Mouse (Mus musculus) adrenal gland, postnatal 4 days (tissue): ENCODE data around the gene Ppp1r13b. TPM values are rescaled to one million over a fixed set of nuclear protein-coding genes. Genes with fewer than 3 reads are reported as not detected.

Source experiments
- DNase-seq, 2 experiments: peaks; one replicate each; pipeline ENCODE4 v3.0.0; 2021 to 2022; ENCODE audit warnings: low spot score in 2 of 2, mixed read lengths in 2 of 2
- total RNA-seq, 2 experiments: library from RNA; stranded (reverse); gene quantifications; 2 replicates each; pipeline ENCODE4 v1.2.3; 2021

The Ppp1r13b gene
- total RNA-seq, 2 experiments from 2014 or later, result 26.7 to 30.5 TPM

GRCm38 (mm10) chr12:111832643-111833042 is 75.3 kb downstream of the Ppp1r13b start:
- DNase-seq, result no peak

GRCm38 (mm10) chr12:111830375-111830774 is 77.5 kb downstream of the Ppp1r13b start:
- DNase-seq, result no peak

- no peak for DNase-seq
Measured at GRCm38 (mm10) chr12:111829954-111830353, 78.0 kb downstream of the Ppp1r13b start.

- no peak for DNase-seq
Measured at GRCm38 (mm10) chr12:111829447-111829846, 78.5 kb downstream of the Ppp1r13b start.

- no peak for DNase-seq
Measured at GRCm38 (mm10) chr12:111827556-111827955, 80.4 kb downstream of the Ppp1r13b start.

- no peak for DNase-seq
Measured at GRCm38 (mm10) chr12:111821931-111822330, 86.0 kb downstream of the Ppp1r13b start.

- DNase-seq, result no peak
Measured at GRCm38 (mm10) chr12:111820708-111821107, 87.2 kb downstream of the Ppp1r13b start.

- DNase-seq, result no peak
Measured at GRCm38 (mm10) chr12:111819936-111820335, 88.0 kb downstream of the Ppp1r13b start.

GRCm38 (mm10) chr12:111817991-111818390 is 89.9 kb downstream of the Ppp1r13b start:
- DNase-seq, result no peak

- DNase-seq, result no peak
Measured at GRCm38 (mm10) chr12:111816967-111817366, 90.9 kb downstream of the Ppp1r13b start.

GRCm38 (mm10) chr12:111816528-111816927 is 91.4 kb downstream of the Ppp1r13b start:
- DNase-seq, result no peak

- no peak for DNase-seq
Measured at GRCm38 (mm10) chr12:111814769-111815762, 92.8 kb downstream of the Ppp1r13b start.

GRCm38 (mm10) chr12:111813766-111814617 is 93.9 kb downstream of the Ppp1r13b start, which contains the start of the genes Xrcc3 and Zfyve21:
TSS of gene Xrcc3 (minus strand) at chr12:111813873.
TSS of gene Zfyve21 (plus strand) at chr12:111814170.
- DNase-seq, result peak; percentile 84 to 95

- no peak for DNase-seq
Measured at GRCm38 (mm10) chr12:111813111-111813765, 94.7 kb downstream of the Ppp1r13b start.

- no peak for DNase-seq
Measured at GRCm38 (mm10) chr12:111812611-111813010, 95.3 kb downstream of the Ppp1r13b start.

GRCm38 (mm10) chr12:111812075-111812474 is 95.8 kb downstream of the Ppp1r13b start:
- no peak for DNase-seq

- peak; percentile 43 to 70 for DNase-seq
Measured at GRCm38 (mm10) chr12:111809762-111810161, 98.1 kb downstream of the Ppp1r13b start.

- DNase-seq, result no peak
Measured at GRCm38 (mm10) chr12:111808775-111809174, 99.1 kb downstream of the Ppp1r13b start.

GRCm38 (mm10) chr12:111803538-111803937 is 104.4 kb downstream of the Ppp1r13b start:
- DNase-seq, result no peak

- DNase-seq, result no peak
Measured at GRCm38 (mm10) chr12:111800459-111801183, 107.3 kb downstream of the Ppp1r13b start.
